Mouse (Mus musculus): ENCODE data around the gene Dnajc10.

Gene Dnajc10

DNA sequence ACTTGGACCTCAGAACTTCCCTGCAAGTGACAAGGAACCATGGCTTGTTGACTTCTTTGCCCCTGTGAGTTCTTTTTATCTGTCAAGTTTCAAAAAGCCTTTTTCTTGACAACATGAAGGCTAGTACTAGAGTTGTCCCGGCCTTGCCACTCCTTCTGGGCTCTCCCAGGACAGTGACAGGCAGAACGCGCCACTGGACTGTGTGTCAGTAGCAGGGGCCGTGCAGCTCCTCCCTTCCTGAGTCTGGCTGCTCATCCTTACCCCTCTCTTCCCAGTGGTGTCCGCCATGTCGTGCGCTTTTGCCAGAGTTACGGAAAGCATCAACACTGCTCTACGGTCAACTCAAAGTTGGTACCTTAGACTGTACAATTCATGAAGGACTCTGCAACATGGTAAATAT lies 25.3 kb downstream of the Dnajc10 start:
- no peak for DNase-seq (ENCODE audit: low spot score in 2 of 2)

GRCm38 (mm10) chr2:80354531-80354930 lies 39.3 kb downstream of the Dnajc10 start:
- no peak for DNase-seq (ENCODE audit: low spot score in 2 of 2)

DNA sequence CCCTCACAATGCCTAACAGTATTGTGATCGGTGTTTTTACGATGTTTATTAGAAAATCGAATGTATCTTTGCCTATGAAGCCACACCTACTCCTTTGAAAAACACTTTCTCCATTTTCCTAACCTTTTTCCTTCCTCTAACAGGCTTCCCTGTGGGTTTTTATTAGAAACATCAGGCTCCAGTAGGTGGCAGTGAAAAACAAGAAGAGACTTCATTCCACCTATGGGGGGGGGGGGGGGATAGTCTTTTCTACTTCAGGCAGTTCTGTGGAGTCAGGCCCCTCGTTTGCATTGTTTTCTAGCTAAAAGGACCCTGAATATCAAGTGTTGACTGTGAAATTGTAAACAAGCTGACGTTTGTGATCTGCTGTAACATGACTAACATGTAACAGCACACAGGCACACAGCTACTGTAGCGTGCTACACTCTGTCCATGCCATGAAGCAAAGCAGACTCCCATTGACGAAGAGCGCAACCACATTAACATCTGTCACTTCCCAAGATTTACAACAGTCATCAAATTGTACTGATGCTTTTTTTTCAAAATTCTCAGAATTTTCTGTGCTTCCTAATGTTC lies 41.5 kb downstream of the Dnajc10 start:
- no peak for DNase-seq (ENCODE audit: low spot score in 2 of 2)

DNA sequence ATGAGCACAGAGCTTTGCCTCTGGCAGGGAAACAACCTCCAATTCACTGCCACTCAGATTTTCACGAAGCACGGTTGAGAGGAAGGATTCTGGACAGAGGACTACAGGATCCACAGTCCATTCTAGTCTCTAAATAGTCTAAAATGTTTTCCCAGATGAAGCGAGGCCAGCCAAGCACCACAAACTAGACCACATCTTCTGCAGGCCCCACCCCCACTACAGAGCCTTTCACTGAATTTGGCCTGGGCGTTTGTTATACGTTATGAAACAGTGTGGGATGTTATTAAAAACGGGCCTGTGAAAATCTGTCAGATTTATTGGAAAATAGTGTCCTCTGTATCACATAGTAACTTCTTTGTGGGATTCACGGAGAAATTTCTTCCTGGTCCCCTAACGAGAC lies 56.2 kb downstream of the Dnajc10 start:
- no peak for DNase-seq (ENCODE audit: low spot score in 2 of 2)

DNA sequence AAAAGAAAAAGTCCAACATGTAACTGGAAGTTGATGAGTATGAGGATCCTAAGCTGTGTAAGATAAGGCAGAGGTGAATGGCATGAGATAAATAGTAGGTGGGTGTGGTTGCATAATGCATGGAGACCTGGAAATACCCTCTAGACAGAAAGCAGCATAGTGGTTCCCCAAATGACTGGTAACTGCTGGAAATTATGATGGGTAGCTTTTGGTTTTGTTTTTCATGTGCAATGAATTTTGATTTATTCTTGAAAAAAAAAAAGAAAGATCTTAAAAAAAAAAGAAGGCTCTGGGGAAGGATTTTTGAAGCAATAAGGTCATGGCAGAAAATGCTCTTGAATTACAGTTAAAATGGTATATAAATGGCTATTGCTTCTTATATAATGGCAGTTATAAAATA lies 59.6 kb downstream of the Dnajc10 start:
- DNase-seq (ENCODE audit: low spot score in 2 of 2): no peak

GRCm38 (mm10) chr2:80379848-80380247 lies 64.6 kb downstream of the Dnajc10 start:
- no peak for DNase-seq (ENCODE audit: low spot score in 2 of 2)

GRCm38 (mm10) chr2:80384447-80384846 lies 69.2 kb downstream of the Dnajc10 start:
- no peak for DNase-seq (ENCODE audit: low spot score in 2 of 2)

- no peak for DNase-seq (ENCODE audit: low spot score in 2 of 2)
Observed at GRCm38 (mm10) chr2:80386255-80386654, 71.0 kb downstream of the Dnajc10 start.

- DNase-seq (ENCODE audit: low spot score in 2 of 2): no peak
Observed at GRCm38 (mm10) chr2:80387668-80388067, 72.4 kb downstream of the Dnajc10 start.

DNA sequence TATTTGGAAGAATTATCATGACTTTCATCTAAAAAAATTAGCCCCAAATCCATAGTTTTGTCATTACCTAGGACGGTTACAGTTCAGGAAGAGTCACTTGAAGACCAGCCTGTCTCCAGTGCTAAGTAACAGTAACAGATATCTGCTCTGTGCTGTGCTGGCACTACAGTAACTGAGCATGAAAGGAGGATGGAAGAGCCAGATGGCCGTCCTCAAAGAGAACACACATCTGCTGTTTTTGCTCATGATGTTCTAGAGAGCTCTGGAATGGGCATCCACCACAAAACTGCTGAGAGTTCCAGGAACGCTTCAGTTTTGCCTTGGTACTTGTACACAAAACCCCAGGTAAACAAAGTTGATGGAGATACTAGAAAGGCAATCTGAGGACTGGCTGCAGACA lies 73.1 kb downstream of the Dnajc10 start:
- DNase-seq (ENCODE audit: low spot score in 2 of 2): peak in 1 of 2 experiments; percentile 22

DNA sequence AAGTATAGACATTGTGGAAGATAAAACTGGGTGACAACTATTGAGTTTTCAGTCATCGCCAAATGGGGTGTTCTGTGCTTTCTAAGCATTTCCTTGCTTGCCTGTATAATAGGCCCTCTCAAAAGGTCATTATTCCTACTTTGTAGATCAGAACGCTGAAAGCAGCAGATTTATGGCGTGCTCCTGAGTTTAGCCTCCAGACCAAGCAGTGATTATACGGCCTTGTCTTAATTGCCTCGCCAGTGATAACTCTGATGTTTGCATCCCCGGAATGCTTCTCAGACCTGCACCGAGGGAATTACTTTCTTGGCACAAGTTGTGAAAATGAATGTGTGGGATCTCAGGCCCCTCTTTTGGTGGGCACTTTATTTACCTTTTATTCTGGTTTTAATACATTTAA lies 80.8 kb downstream of the Dnajc10 start:
- no peak for DNase-seq (ENCODE audit: low spot score in 2 of 2)

DNA sequence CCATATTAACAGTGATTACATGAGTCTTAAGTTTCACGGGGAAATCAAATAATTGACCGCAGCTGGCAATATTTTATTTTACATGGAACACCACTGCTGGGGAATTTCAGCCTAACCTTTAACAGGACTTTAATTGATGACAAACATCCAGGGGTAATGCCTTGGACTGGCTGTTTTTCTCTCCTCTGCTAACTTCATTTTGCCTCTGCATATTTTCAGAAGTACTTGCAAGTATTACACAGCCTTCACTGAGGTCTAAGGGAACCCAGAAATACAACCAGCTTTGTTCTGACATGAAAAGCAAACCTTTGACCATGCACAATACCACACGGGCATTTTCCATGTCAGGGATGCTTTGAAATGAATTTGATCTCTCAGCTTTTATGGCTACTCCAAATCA lies 81.6 kb downstream of the Dnajc10 start:
- no peak for DNase-seq (ENCODE audit: low spot score in 2 of 2)

DNA sequence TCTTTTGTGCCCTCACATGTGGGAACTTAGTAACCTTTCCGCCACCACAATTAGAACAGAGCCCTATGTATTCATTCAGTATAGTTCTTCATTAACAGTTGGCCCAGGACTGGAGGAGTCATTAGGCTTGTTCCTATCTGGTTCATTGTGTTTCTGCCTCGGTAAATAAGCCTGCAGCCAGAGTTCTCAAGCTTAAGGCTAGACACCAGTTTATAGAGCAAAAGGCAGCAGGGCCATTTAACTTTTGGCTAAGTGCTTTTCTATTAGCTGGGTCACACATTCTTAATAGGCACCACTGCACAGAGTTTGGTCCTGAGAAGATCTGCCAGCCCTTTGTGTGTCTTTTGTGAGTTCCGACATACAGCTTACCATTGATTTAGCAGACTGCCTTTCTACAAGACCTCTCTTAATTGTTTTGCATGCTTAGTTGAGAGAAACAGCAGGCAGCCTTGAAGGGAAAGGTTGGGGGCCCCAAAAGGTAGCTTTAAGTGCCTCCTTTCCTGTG lies 83.4 kb downstream of the Dnajc10 start:
- DNase-seq (ENCODE audit: low spot score in 2 of 2): no peak

Data from right cerebral cortex, adult 2 months (tissue).